Mouse (Mus musculus): ENCODE measurements around the gene Sox5. TPM values are rescaled to one million over a fixed set of nuclear protein-coding genes. Genes with fewer than 3 reads are reported as not detected.

Gene Sox5
- polyA plus RNA-seq, 1 experiment: 0.85 TPM

- 27% methylated on average over 10 of the region's 10 CpGs for WGBS
- Histone ChIP-seq H3K36me3 (ENCODE audit: control insufficient read depth, insufficient read depth, low read length) (no peaks in the 10 kb centered on the region), H3K4me3 (ENCODE audit: low read depth, low read length) (no peak overlapping the region), H3K27me3 (ENCODE audit: control insufficient read depth, insufficient read depth, low read length) (no peaks in the 10 kb centered on the region), H3K4me1 (ENCODE audit: control insufficient read depth, insufficient read depth, insufficient read length, low read length) (no peaks in the 10 kb centered on the region), H3K27ac (ENCODE audit: insufficient read depth, low read depth, low read length) (no peak overlapping the region)
- no peak for TF ChIP-seq POLR2A (IDR thresholded peaks at IDR 0.05; ENCODE audit: low read depth, low read length)
- TF ChIP-seq CTCF (IDR thresholded peaks at IDR 0.05; ENCODE audit: extremely low read depth, insufficient read length, insufficient replicate concordance, low read depth, low read length): no peak
These were observed 725.3 kb downstream of the Sox5 start for GRCm38 (mm10) chr6:144056252-144057097.

- no peaks in the 10 kb centered on the region for H3K36me3 ChIP-seq (ENCODE audit: control insufficient read depth, insufficient read depth, low read length)
- no peak overlapping the region for H3K27ac ChIP-seq (ENCODE audit: insufficient read depth, low read depth, low read length)
- no peaks in the 10 kb centered on the region for H3K27me3 ChIP-seq (ENCODE audit: control insufficient read depth, insufficient read depth, low read length)
- peaks cover 2% of the 10 kb centered on the region; the same call in 1 of the 2 replicates for H3K4me1 ChIP-seq (ENCODE audit: control insufficient read depth, insufficient read depth, insufficient read length, low read length)
- 81% methylated on average over 5 of the region's 5 CpGs for WGBS
- H3K4me3 ChIP-seq (ENCODE audit: low read depth, low read length): no peak overlapping the region
- TF ChIP-seq POLR2A (IDR thresholded peaks at IDR 0.05; ENCODE audit: low read depth, low read length) (no peak), CTCF (IDR thresholded peaks at IDR 0.05; ENCODE audit: extremely low read depth, insufficient read length, insufficient replicate concordance, low read depth, low read length) (no peak)
These were observed 729.3 kb downstream of the Sox5 start for GRCm38 (mm10) chr6:144052487-144052886.

- Histone ChIP-seq H3K4me3 (ENCODE audit: low read depth, low read length) (no peak overlapping the region), H3K27me3 (ENCODE audit: control insufficient read depth, insufficient read depth, low read length) (no peaks in the 10 kb centered on the region), H3K27ac (ENCODE audit: insufficient read depth, low read depth, low read length) (no peak overlapping the region), H3K4me1 (ENCODE audit: control insufficient read depth, insufficient read depth, insufficient read length, low read length) (peaks cover 2% of the 10 kb centered on the region; the same call in 1 of the 2 replicates), H3K36me3 (ENCODE audit: control insufficient read depth, insufficient read depth, low read length) (no peaks in the 10 kb centered on the region)
- WGBS: 95% methylated on average over 5 of the region's 5 CpGs
- TF ChIP-seq POLR2A (IDR thresholded peaks at IDR 0.05; ENCODE audit: low read depth, low read length) (no peak), CTCF (IDR thresholded peaks at IDR 0.05; ENCODE audit: extremely low read depth, insufficient read length, insufficient replicate concordance, low read depth, low read length) (no peak)
These were observed 730.5 kb downstream of the Sox5 start for GRCm38 (mm10) chr6:144051316-144051715.

GRCm38 (mm10) chr6:144048201-144048924 is 733.4 kb downstream of the Sox5 start:
- no peak for TF ChIP-seq POLR2A (IDR thresholded peaks at IDR 0.05; ENCODE audit: low read depth, low read length)
- peaks cover 2% of the 10 kb centered on the region; the same call in 1 of the 2 replicates for H3K4me1 ChIP-seq (ENCODE audit: control insufficient read depth, insufficient read depth, insufficient read length, low read length)
- no peak overlapping the region for H3K4me3 ChIP-seq (ENCODE audit: low read depth, low read length)
- H3K27ac ChIP-seq (ENCODE audit: insufficient read depth, low read depth, low read length): no peak overlapping the region
- WGBS: 25% methylated on average over 3 of the region's 3 CpGs
- H3K27me3 ChIP-seq (ENCODE audit: control insufficient read depth, insufficient read depth, low read length): no peaks in the 10 kb centered on the region
- no peaks in the 10 kb centered on the region for H3K36me3 ChIP-seq (ENCODE audit: control insufficient read depth, insufficient read depth, low read length)

- H3K4me1 ChIP-seq (ENCODE audit: control insufficient read depth, insufficient read depth, insufficient read length, low read length): peaks cover 2% of the 10 kb centered on the region; the same call in 1 of the 2 replicates
- H3K27me3 ChIP-seq (ENCODE audit: control insufficient read depth, insufficient read depth, low read length): no peaks in the 10 kb centered on the region
- TF ChIP-seq CTCF (IDR thresholded peaks at IDR 0.05; ENCODE audit: extremely low read depth, insufficient read length, insufficient replicate concordance, low read depth, low read length): no peak
- TF ChIP-seq POLR2A (IDR thresholded peaks at IDR 0.05; ENCODE audit: low read depth, low read length): no peak
- H3K36me3 ChIP-seq (ENCODE audit: control insufficient read depth, insufficient read depth, low read length): no peaks in the 10 kb centered on the region
- H3K27ac ChIP-seq (ENCODE audit: insufficient read depth, low read depth, low read length): no peak overlapping the region
- WGBS: 60% methylated on average over 9 of the region's 9 CpGs
- no peak overlapping the region for H3K4me3 ChIP-seq (ENCODE audit: low read depth, low read length)
These were observed 736.3 kb downstream of the Sox5 start for GRCm38 (mm10) chr6:144045503-144045902.

- Histone ChIP-seq H3K4me1 (ENCODE audit: control insufficient read depth, insufficient read depth, insufficient read length, low read length) (peaks cover 2% of the 10 kb centered on the region; the same call in 1 of the 2 replicates), H3K4me3 (ENCODE audit: low read depth, low read length) (no peak overlapping the region), H3K36me3 (ENCODE audit: control insufficient read depth, insufficient read depth, low read length) (no peaks in the 10 kb centered on the region), H3K27ac (ENCODE audit: insufficient read depth, low read depth, low read length) (no peak overlapping the region), H3K27me3 (ENCODE audit: control insufficient read depth, insufficient read depth, low read length) (no peaks in the 10 kb centered on the region)
- TF ChIP-seq CTCF (IDR thresholded peaks at IDR 0.05; ENCODE audit: extremely low read depth, insufficient read length, insufficient replicate concordance, low read depth, low read length) (no peak), POLR2A (IDR thresholded peaks at IDR 0.05; ENCODE audit: low read depth, low read length) (no peak)
- 82% methylated on average over 3 of the region's 3 CpGs for WGBS
These were observed 737.4 kb downstream of the Sox5 start for GRCm38 (mm10) chr6:144044381-144044780.

- Histone ChIP-seq H3K27ac (ENCODE audit: insufficient read depth, low read depth, low read length) (no peak overlapping the region), H3K36me3 (ENCODE audit: control insufficient read depth, insufficient read depth, low read length) (no peaks in the 10 kb centered on the region), H3K27me3 (ENCODE audit: control insufficient read depth, insufficient read depth, low read length) (no peaks in the 10 kb centered on the region), H3K4me1 (ENCODE audit: control insufficient read depth, insufficient read depth, insufficient read length, low read length) (no peaks in the 10 kb centered on the region), H3K4me3 (ENCODE audit: low read depth, low read length) (no peak overlapping the region)
- 76% methylated on average over 5 of the region's 5 CpGs for WGBS
- TF ChIP-seq POLR2A (IDR thresholded peaks at IDR 0.05; ENCODE audit: low read depth, low read length) (no peak), CTCF (IDR thresholded peaks at IDR 0.05; ENCODE audit: extremely low read depth, insufficient read length, insufficient replicate concordance, low read depth, low read length) (no peak)
These were observed 738.8 kb downstream of the Sox5 start for GRCm38 (mm10) chr6:144042936-144043335.

All from small intestine, adult 2 months (tissue).